Mouse (Mus musculus): ENCODE data around the gene Txndc8. TPM values are rescaled to one million over a fixed set of nuclear protein-coding genes. Genes with fewer than 3 reads are reported as not detected.

The Txndc8 gene
- polyA plus RNA-seq, 1 experiment from 2014 or later, result not detected

GRCm38 (mm10) chr4:58037096-58037705, 28.3 kb upstream of the Txndc8 start:
- no peaks in the 10 kb centered on the region for H3K4me1 ChIP-seq (ENCODE audit: insufficient read depth)
- H3K4me2 ChIP-seq, result no peak overlapping the region

GRCm38 (mm10) chr4:58034663-58035062, 25.7 kb upstream of the Txndc8 start:
- no peak overlapping the region; the same call in 1 of the 2 replicates for H3K4me3 ChIP-seq (ENCODE audit: low read depth, low read length)
- H3K4me2 ChIP-seq, result peak overlapping the region; percentile 52
- H3K27me3 ChIP-seq (ENCODE audit: insufficient read depth, low read length), result no peaks in the 10 kb centered on the region
- no peak overlapping the region for H3K9ac ChIP-seq
- 42% methylated on average over 13 of the region's 13 CpGs for WGBS
- no peak for TF ChIP-seq CTCF (IDR thresholded peaks at IDR 0.05; ENCODE audit: low read depth)
- no peaks in the 10 kb centered on the region for H3K4me1 ChIP-seq (ENCODE audit: insufficient read depth)
- H3K36me3 ChIP-seq (ENCODE audit: insufficient read depth), result no peaks in the 10 kb centered on the region
- H3K27ac ChIP-seq (ENCODE audit: low read depth), result no peak overlapping the region
- DNase-seq (no peak), ATAC-seq (ENCODE audit: insufficient read depth) (no peak)
- no peaks in the 10 kb centered on the region for H3K9me3 ChIP-seq (ENCODE audit: low read depth, low read length)

More at GRCm38 (mm10) chr4:58037096-58037705, 28.3 kb upstream of the Txndc8 start:
- H3K4me3 ChIP-seq (ENCODE audit: low read depth, low read length), result no peak overlapping the region
- DNase-seq (peak; percentile 20), ATAC-seq (ENCODE audit: insufficient read depth) (no peak)
- H3K27me3 ChIP-seq (ENCODE audit: insufficient read depth, low read length), result no peaks in the 10 kb centered on the region
- 0 out of 2 replicates have a peak, but pooled peaks cover 5% of the 10 kb centered on the region for H3K36me3 ChIP-seq (ENCODE audit: insufficient read depth)
- H3K9ac ChIP-seq, result no peak overlapping the region
- no peak overlapping the region for H3K27ac ChIP-seq (ENCODE audit: low read depth)
- no peaks in the 10 kb centered on the region for H3K9me3 ChIP-seq (ENCODE audit: low read depth, low read length)
- no peak for TF ChIP-seq CTCF (IDR thresholded peaks at IDR 0.05; ENCODE audit: low read depth)
- WGBS, result 62% methylated on average over 6 of the region's 6 CpGs

- H3K9me3 ChIP-seq (ENCODE audit: low read depth, low read length), result no peaks in the 10 kb centered on the region
- no peaks in the 10 kb centered on the region for H3K4me1 ChIP-seq (ENCODE audit: insufficient read depth)
- 89% methylated on average over 1 of the region's 1 CpGs for WGBS
- H3K4me2 ChIP-seq, result no peak overlapping the region
- no peak overlapping the region for H3K27ac ChIP-seq (ENCODE audit: low read depth)
- H3K9ac ChIP-seq, result no peak overlapping the region
- H3K36me3 ChIP-seq (ENCODE audit: insufficient read depth), result no peaks in the 10 kb centered on the region
- DNase-seq (no peak), ATAC-seq (ENCODE audit: insufficient read depth) (no peak)
- no peaks in the 10 kb centered on the region for H3K27me3 ChIP-seq (ENCODE audit: insufficient read depth, low read length)
- TF ChIP-seq CTCF (IDR thresholded peaks at IDR 0.05; ENCODE audit: low read depth), result no peak
- no peak overlapping the region for H3K4me3 ChIP-seq (ENCODE audit: low read depth, low read length)
Measured at GRCm38 (mm10) chr4:58032714-58033113, 23.8 kb upstream of the Txndc8 start.

GRCm38 (mm10) chr4:58003501-58003900, 5.4 kb downstream of the Txndc8 start:
- DNase-seq (no peak), ATAC-seq (ENCODE audit: insufficient read depth) (no peak)
- Histone ChIP-seq H3K27ac (ENCODE audit: low read depth) (no peak overlapping the region), H3K4me2 (no peak overlapping the region), H3K9me3 (ENCODE audit: low read depth, low read length) (no peaks in the 10 kb centered on the region), H3K4me3 (ENCODE audit: low read depth, low read length) (no peak overlapping the region), H3K36me3 (ENCODE audit: insufficient read depth) (no peaks in the 10 kb centered on the region), H3K9ac (no peak overlapping the region), H3K4me1 (ENCODE audit: insufficient read depth) (no peaks in the 10 kb centered on the region), H3K27me3 (ENCODE audit: insufficient read depth, low read length) (no peaks in the 10 kb centered on the region)
- WGBS, result 52% methylated on average over 3 of the region's 3 CpGs
- TF ChIP-seq CTCF (IDR thresholded peaks at IDR 0.05; ENCODE audit: low read depth), result no peak

GRCm38 (mm10) chr4:57991425-57991824, 17.5 kb downstream of the Txndc8 start:
- DNase-seq, result no peak
- no peak for TF ChIP-seq CTCF (IDR thresholded peaks at IDR 0.05; ENCODE audit: low read depth)
- Histone ChIP-seq H3K27ac (ENCODE audit: low read depth) (no peak overlapping the region), H3K27me3 (ENCODE audit: insufficient read depth, low read length) (no peaks in the 10 kb centered on the region), H3K4me2 (no peak overlapping the region), H3K36me3 (ENCODE audit: insufficient read depth) (no peaks in the 10 kb centered on the region), H3K4me1 (ENCODE audit: insufficient read depth) (no peaks in the 10 kb centered on the region), H3K4me3 (ENCODE audit: low read depth, low read length) (no peak overlapping the region), H3K9me3 (ENCODE audit: low read depth, low read length) (no peaks in the 10 kb centered on the region), H3K9ac (no peak overlapping the region)
- WGBS, result 81% methylated on average over 1 of the region's 1 CpGs
- ATAC-seq (ENCODE audit: insufficient read depth), result no peak

- DNase-seq (no peak), ATAC-seq (ENCODE audit: insufficient read depth) (no peak)
- Histone ChIP-seq H3K9ac (no peak overlapping the region), H3K9me3 (ENCODE audit: low read depth, low read length) (no peaks in the 10 kb centered on the region), H3K27ac (ENCODE audit: low read depth) (no peak overlapping the region), H3K4me1 (ENCODE audit: insufficient read depth) (no peaks in the 10 kb centered on the region), H3K4me2 (no peak overlapping the region), H3K36me3 (ENCODE audit: insufficient read depth) (no peaks in the 10 kb centered on the region), H3K4me3 (ENCODE audit: low read depth, low read length) (no peak overlapping the region), H3K27me3 (ENCODE audit: insufficient read depth, low read length) (no peaks in the 10 kb centered on the region)
- TF ChIP-seq CTCF (IDR thresholded peaks at IDR 0.05; ENCODE audit: low read depth), result no peak
- 82% methylated on average over 6 of the region's 6 CpGs for WGBS
Measured at GRCm38 (mm10) chr4:57974400-57975117, 34.4 kb downstream of the Txndc8 start.

- DNase-seq, result no peak
- Histone ChIP-seq H3K27me3 (ENCODE audit: insufficient read depth, low read length) (no peaks in the 10 kb centered on the region), H3K9me3 (ENCODE audit: low read depth, low read length) (no peaks in the 10 kb centered on the region), H3K4me1 (ENCODE audit: insufficient read depth) (no peaks in the 10 kb centered on the region), H3K4me2 (no peak overlapping the region), H3K9ac (no peak overlapping the region), H3K36me3 (ENCODE audit: insufficient read depth) (no peaks in the 10 kb centered on the region), H3K27ac (ENCODE audit: low read depth) (no peak overlapping the region), H3K4me3 (ENCODE audit: low read depth, low read length) (no peak overlapping the region)
- ATAC-seq (ENCODE audit: insufficient read depth), result no peak
- WGBS, result 72% methylated on average over 6 of the region's 6 CpGs
- no peak for TF ChIP-seq CTCF (IDR thresholded peaks at IDR 0.05; ENCODE audit: low read depth)
Measured at GRCm38 (mm10) chr4:57973592-57974268, 35.2 kb downstream of the Txndc8 start.
